Comparison of ENCODE assay signal across 8 mouse cellular contexts in the genomic region with DNA sequence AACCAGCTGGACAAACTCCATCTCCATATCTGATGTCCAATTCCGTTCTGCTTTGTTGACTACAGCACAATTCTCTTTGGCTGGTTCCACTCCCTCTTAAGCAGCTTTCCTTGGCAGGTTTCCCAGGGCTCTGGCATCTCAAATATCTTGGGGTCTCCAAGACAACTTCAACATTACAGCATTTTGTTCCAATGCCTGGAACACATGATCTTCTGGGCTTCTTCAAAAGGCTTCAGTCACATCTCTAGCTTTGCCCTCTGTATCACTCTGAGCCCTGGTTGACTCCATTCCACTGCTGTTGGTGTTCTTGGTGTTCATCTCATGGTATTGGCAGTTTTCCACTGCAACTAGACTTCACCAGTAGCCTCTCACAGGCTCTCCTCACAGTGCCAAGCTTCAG. TPM values are rescaled to one million over a fixed set of nuclear protein-coding genes. Genes with fewer than 3 reads are reported as not detected.
DNase-seq lines count a peak whose midpoint lies in the region; ATAC-seq lines count a peak whose summit lies in the region.

No protein-coding gene starts in this region.

- H3K4me1 ChIP-seq in embryonic facial prominence, embryonic 13.5 days = peaks cover 11% of the 10 kb centered on the region
- H3K4me1 ChIP-seq in embryonic facial prominence, embryonic 10.5 days = no peaks in the 10 kb centered on the region; the same call in 1 of the 2 replicates

- H3K4me3 ChIP-seq in embryonic facial prominence, embryonic 13.5 days = no peak overlapping the region
- no peak overlapping the region for H3K4me3 ChIP-seq in embryonic facial prominence, embryonic 10.5 days

- H3K27me3 ChIP-seq in embryonic facial prominence, embryonic 13.5 days = no peaks in the 10 kb centered on the region
- no peaks in the 10 kb centered on the region for H3K27me3 ChIP-seq in embryonic facial prominence, embryonic 10.5 days (replicated peaks; ENCODE audit: low read depth, poor library complexity, severe bottlenecking)

- WGBS in embryonic facial prominence, embryonic 13.5 days = 56% methylated on average over 1 of the region's 1 CpGs
- WGBS in embryonic facial prominence, embryonic 10.5 days = 96% methylated on average over 1 of the region's 1 CpGs

- no peaks in the 10 kb centered on the region for H3K36me3 ChIP-seq in embryonic facial prominence, embryonic 13.5 days
- H3K36me3 ChIP-seq in embryonic facial prominence, embryonic 10.5 days (replicated peaks) = no peaks in the 10 kb centered on the region

- no peak for ATAC-seq in embryonic facial prominence, embryonic 13.5 days (ENCODE audit: insufficient number of reproducible peaks, insufficient read depth, low FRiP score, low TSS enrichment, low read depth)

- H3K4me2 ChIP-seq in embryonic facial prominence, embryonic 13.5 days = no peak overlapping the region

- 0 out of 2 replicates have a peak overlapping the region, but pooled peaks have one; percentile 17 for H3K27ac ChIP-seq in embryonic facial prominence, embryonic 13.5 days
- H3K27ac ChIP-seq in embryonic facial prominence, embryonic 10.5 days (replicated peaks) = no peak overlapping the region

- no peak overlapping the region for H3K9ac ChIP-seq in embryonic facial prominence, embryonic 13.5 days

- no peaks in the 10 kb centered on the region for H3K9me3 ChIP-seq in embryonic facial prominence, embryonic 13.5 days
- H3K9me3 ChIP-seq in embryonic facial prominence, embryonic 10.5 days = no peaks in the 10 kb centered on the region

- no peak for DNase-seq in embryonic facial prominence, embryonic 10.5 days (ENCODE audit: low spot score)
- peak; percentile 65 for DNase-seq in 3T3-L1 (ENCODE audit: low read depth, low spot score)
- DNase-seq in heart, adult 9 months (ENCODE audit: low spot score in 2 of 2) = peak; percentile 33 to 48
- peak; percentile 65 to 73 for DNase-seq in kidney, postnatal 25 days
- no peak for DNase-seq in natural killer cell, adult 2 months (ENCODE audit: low spot score in 2 of 2)
- no peak for DNase-seq in layer of hippocampus, postnatal 14 days (ENCODE audit: low spot score in 2 of 2)
- DNase-seq in frontal cortex, postnatal 25 days (ENCODE audit: low spot score in 2 of 2) = no peak

RNA-seq across cellular contexts. Expression of a gene that starts 7.7 kb away (rescaled TPM):
- 39.0 and 40.5 TPM in 2 replicates for polyA plus RNA-seq in embryonic facial prominence, embryonic 13.5 days (2015; fragmentation: Nextera tagmentation; extraction: Ambion mirVana)
- 38.7 and 39.6 TPM in 2 replicates for polyA plus RNA-seq in embryonic facial prominence, embryonic 10.5 days (2016; fragmentation: Nextera tagmentation; extraction: Ambion mirVana)
- 10 to 100 TPM; 36.6 to 38.4 TPM for total RNA-seq in layer of hippocampus, postnatal 14 days (2021)

Comparison
In these comparisons a context has a peak if more than half of its experiments do, and no peak if none do; other contexts are left out.
1. DNase-seq: peak in 3T3-L1 (single experiment), heart, adult 9 months (2 of 2) and kidney, postnatal 25 days (2 of 2); none in embryonic facial prominence, embryonic 10.5 days (single experiment), natural killer cell, adult 2 months (0 of 2), layer of hippocampus, postnatal 14 days (0 of 2) and frontal cortex, postnatal 25 days (0 of 2).